Mouse (Mus musculus) hindbrain, embryonic 10.5 days (tissue): ENCODE measurements around the gene Rp2. TPM values are rescaled to one million over a fixed set of nuclear protein-coding genes. Genes with fewer than 3 reads are reported as not detected.

Experiments
- polyA plus RNA-seq: library from polyadenylated mRNA; unstranded; fragments of >200 nt; fragmentation: Nextera tagmentation; extraction: Ambion mirVana; gene quantifications from 2 replicates; pipeline ENCODE4 v1.2.1, GENCODE M21; 2016

The Rp2 gene
- polyA plus RNA-seq, 1 experiment from 2014 or later: 14.6 TPM

Other genes starting within 250 kb of the Rp2 start
- 0.58 and 1.0 TPM in 2 replicates for gene Slc9a7, start 72.7 kb upstream of the Rp2 start, polyA plus RNA-seq
- 7.8 and 10.1 TPM in 2 replicates for gene Jade3, start 61.2 kb downstream of the Rp2 start, polyA plus RNA-seq
- gene Rgn, start 185.3 kb downstream of the Rp2 start, polyA plus RNA-seq: 0.09 TPM in 1 of 2 replicates, not detected in the other